Mouse (Mus musculus): ENCODE results near the gene Tbc1d16. TPM values are rescaled to one million over a fixed set of nuclear protein-coding genes. Genes with fewer than 3 reads are reported as not detected.

The Tbc1d16 gene
- polyA plus RNA-seq, 1 experiment from 2014 or later, result 16.1 TPM

GRCm38 (mm10) chr11:119152321-119152831, 75.9 kb downstream of the Tbc1d16 start:
- Histone ChIP-seq H3K27me3 (no peaks in the 10 kb centered on the region), H3K4me1 (replicated peaks) (peaks cover 20% of the 10 kb centered on the region), H3K9ac (no peak overlapping the region), H3K27ac (peak overlapping the region; percentile 43; the same call in 1 of the 2 replicates), H3K4me2 (no peak overlapping the region), H3K36me3 (peaks cover 20% of the 10 kb centered on the region; the same call in 1 of the 2 replicates), H3K9me3 (replicated peaks) (no peaks in the 10 kb centered on the region), H3K4me3 (no peak overlapping the region)
- peak; percentile 45 for ATAC-seq (replicated peaks; ENCODE audit: insufficient number of reproducible peaks, insufficient read depth, low FRiP score, low read depth)
- 32% methylated on average over 14 of the region's 14 CpGs for WGBS

GRCm38 (mm10) chr11:119151073-119151607, 77.2 kb downstream of the Tbc1d16 start:
- Histone ChIP-seq H3K27me3 (no peaks in the 10 kb centered on the region), H3K27ac (no peak overlapping the region), H3K4me2 (no peak overlapping the region), H3K36me3 (peaks cover 20% of the 10 kb centered on the region; the same call in 1 of the 2 replicates), H3K4me1 (replicated peaks) (peaks cover 18% of the 10 kb centered on the region), H3K9ac (no peak overlapping the region), H3K4me3 (no peak overlapping the region), H3K9me3 (replicated peaks) (no peaks in the 10 kb centered on the region)
- ATAC-seq (replicated peaks; ENCODE audit: insufficient number of reproducible peaks, insufficient read depth, low FRiP score, low read depth), result no peak
- 90% methylated on average over 10 of the region's 10 CpGs for WGBS

- Histone ChIP-seq H3K9ac (no peak overlapping the region), H3K36me3 (peaks cover 20% of the 10 kb centered on the region; the same call in 1 of the 2 replicates), H3K4me3 (no peak overlapping the region), H3K27me3 (no peaks in the 10 kb centered on the region), H3K4me1 (replicated peaks) (peaks cover 18% of the 10 kb centered on the region), H3K27ac (no peak overlapping the region), H3K9me3 (replicated peaks) (no peaks in the 10 kb centered on the region), H3K4me2 (no peak overlapping the region)
- ATAC-seq (replicated peaks; ENCODE audit: insufficient number of reproducible peaks, insufficient read depth, low FRiP score, low read depth), result no peak
- 84% methylated on average over 10 of the region's 10 CpGs for WGBS
Measured at GRCm38 (mm10) chr11:119150442-119150841, 77.9 kb downstream of the Tbc1d16 start.

- H3K36me3 ChIP-seq, result peaks cover 20% of the 10 kb centered on the region; the same call in 1 of the 2 replicates
- no peaks in the 10 kb centered on the region for H3K9me3 ChIP-seq (replicated peaks)
- no peak overlapping the region for H3K27ac ChIP-seq
- no peak overlapping the region for H3K4me3 ChIP-seq
- WGBS, result 83% methylated on average over 12 of the region's 13 CpGs
- no peak for ATAC-seq (replicated peaks; ENCODE audit: insufficient number of reproducible peaks, insufficient read depth, low FRiP score, low read depth)
- peaks cover 18% of the 10 kb centered on the region for H3K4me1 ChIP-seq (replicated peaks)
- no peaks in the 10 kb centered on the region for H3K27me3 ChIP-seq
- no peak overlapping the region for H3K4me2 ChIP-seq
- no peak overlapping the region for H3K9ac ChIP-seq
Measured at GRCm38 (mm10) chr11:119148829-119149228, 79.5 kb downstream of the Tbc1d16 start.

- Histone ChIP-seq H3K4me1 (replicated peaks) (peaks cover 16% of the 10 kb centered on the region), H3K27ac (no peak overlapping the region), H3K9me3 (replicated peaks) (no peaks in the 10 kb centered on the region), H3K36me3 (peaks cover 16% of the 10 kb centered on the region; the same call in 1 of the 2 replicates), H3K27me3 (no peaks in the 10 kb centered on the region), H3K4me2 (no peak overlapping the region), H3K4me3 (no peak overlapping the region), H3K9ac (no peak overlapping the region)
- no peak for ATAC-seq (replicated peaks; ENCODE audit: insufficient number of reproducible peaks, insufficient read depth, low FRiP score, low read depth)
- 81% methylated on average over 8 of the region's 8 CpGs for WGBS
Measured at GRCm38 (mm10) chr11:119147153-119147552, 81.1 kb downstream of the Tbc1d16 start.

GRCm38 (mm10) chr11:119146140-119146539, 82.2 kb downstream of the Tbc1d16 start:
- Histone ChIP-seq H3K27me3 (no peaks in the 10 kb centered on the region), H3K4me3 (no peak overlapping the region), H3K9me3 (replicated peaks) (no peaks in the 10 kb centered on the region), H3K9ac (no peak overlapping the region), H3K27ac (no peak overlapping the region), H3K36me3 (peaks cover 15% of the 10 kb centered on the region; the same call in 1 of the 2 replicates), H3K4me2 (no peak overlapping the region), H3K4me1 (replicated peaks) (peaks cover 10% of the 10 kb centered on the region)
- WGBS, result 46% methylated on average over 12 of the region's 12 CpGs
- no peak for ATAC-seq (replicated peaks; ENCODE audit: insufficient number of reproducible peaks, insufficient read depth, low FRiP score, low read depth)

GRCm38 (mm10) chr11:119144801-119145475, 83.4 kb downstream of the Tbc1d16 start:
- H3K4me1 ChIP-seq (replicated peaks), result peaks cover 10% of the 10 kb centered on the region
- no peak overlapping the region for H3K9ac ChIP-seq
- no peaks in the 10 kb centered on the region for H3K9me3 ChIP-seq (replicated peaks)
- no peak overlapping the region for H3K4me2 ChIP-seq
- 74% methylated on average over 16 of the region's 16 CpGs for WGBS
- H3K36me3 ChIP-seq, result 0 out of 2 replicates have a peak, but pooled peaks cover 11% of the 10 kb centered on the region
- H3K4me3 ChIP-seq, result no peak overlapping the region
- no peak overlapping the region for H3K27ac ChIP-seq
- no peaks in the 10 kb centered on the region for H3K27me3 ChIP-seq
- no peak for ATAC-seq (replicated peaks; ENCODE audit: insufficient number of reproducible peaks, insufficient read depth, low FRiP score, low read depth)

- Histone ChIP-seq H3K4me2 (no peak overlapping the region), H3K36me3 (0 out of 2 replicates have a peak, but pooled peaks cover 8% of the 10 kb centered on the region), H3K27me3 (no peaks in the 10 kb centered on the region), H3K9me3 (replicated peaks) (no peaks in the 10 kb centered on the region), H3K4me1 (replicated peaks) (peaks cover 14% of the 10 kb centered on the region), H3K9ac (no peak overlapping the region), H3K4me3 (no peak overlapping the region), H3K27ac (no peak overlapping the region)
- WGBS, result 86% methylated on average over 16 of the region's 16 CpGs
- no peak for ATAC-seq (replicated peaks; ENCODE audit: insufficient number of reproducible peaks, insufficient read depth, low FRiP score, low read depth)
Measured at GRCm38 (mm10) chr11:119143376-119144002, 84.8 kb downstream of the Tbc1d16 start.

GRCm38 (mm10) chr11:119142615-119143014, 85.7 kb downstream of the Tbc1d16 start:
- peaks cover 14% of the 10 kb centered on the region for H3K4me1 ChIP-seq (replicated peaks)

GRCm38 (mm10) chr11:119139026-119139425, 89.3 kb downstream of the Tbc1d16 start:
- Histone ChIP-seq H3K4me2 (no peak overlapping the region), H3K36me3 (no peaks in the 10 kb centered on the region), H3K27ac (no peak overlapping the region), H3K4me3 (no peak overlapping the region), H3K9me3 (replicated peaks) (no peaks in the 10 kb centered on the region), H3K4me1 (replicated peaks) (peaks cover 26% of the 10 kb centered on the region), H3K9ac (no peak overlapping the region), H3K27me3 (no peaks in the 10 kb centered on the region)
- no peak for ATAC-seq (replicated peaks; ENCODE audit: insufficient number of reproducible peaks, insufficient read depth, low FRiP score, low read depth)
- 78% methylated on average over 6 of the region's 6 CpGs for WGBS

More at GRCm38 (mm10) chr11:119142615-119143014, 85.7 kb downstream of the Tbc1d16 start:
- H3K36me3 ChIP-seq, result no peaks in the 10 kb centered on the region
- ATAC-seq (replicated peaks; ENCODE audit: insufficient number of reproducible peaks, insufficient read depth, low FRiP score, low read depth), result no peak
- H3K27ac ChIP-seq, result no peak overlapping the region
- no peaks in the 10 kb centered on the region for H3K27me3 ChIP-seq
- H3K9me3 ChIP-seq (replicated peaks), result no peaks in the 10 kb centered on the region
- no peak overlapping the region for H3K4me2 ChIP-seq
- WGBS, result 65% methylated on average over 8 of the region's 8 CpGs
- no peak overlapping the region for H3K4me3 ChIP-seq
- H3K9ac ChIP-seq, result no peak overlapping the region

GRCm38 (mm10) chr11:119138205-119138604, 90.1 kb downstream of the Tbc1d16 start:
- Histone ChIP-seq H3K4me2 (no peak overlapping the region), H3K9ac (no peak overlapping the region), H3K4me3 (no peak overlapping the region), H3K9me3 (replicated peaks) (no peaks in the 10 kb centered on the region), H3K27me3 (no peaks in the 10 kb centered on the region), H3K4me1 (replicated peaks) (peaks cover 33% of the 10 kb centered on the region), H3K27ac (no peak overlapping the region), H3K36me3 (no peaks in the 10 kb centered on the region)
- ATAC-seq (replicated peaks; ENCODE audit: insufficient number of reproducible peaks, insufficient read depth, low FRiP score, low read depth), result no peak
- 63% methylated on average over 9 of the region's 9 CpGs for WGBS

All from heart, embryonic 15.5 days (tissue).